In the genomic region with DNA sequence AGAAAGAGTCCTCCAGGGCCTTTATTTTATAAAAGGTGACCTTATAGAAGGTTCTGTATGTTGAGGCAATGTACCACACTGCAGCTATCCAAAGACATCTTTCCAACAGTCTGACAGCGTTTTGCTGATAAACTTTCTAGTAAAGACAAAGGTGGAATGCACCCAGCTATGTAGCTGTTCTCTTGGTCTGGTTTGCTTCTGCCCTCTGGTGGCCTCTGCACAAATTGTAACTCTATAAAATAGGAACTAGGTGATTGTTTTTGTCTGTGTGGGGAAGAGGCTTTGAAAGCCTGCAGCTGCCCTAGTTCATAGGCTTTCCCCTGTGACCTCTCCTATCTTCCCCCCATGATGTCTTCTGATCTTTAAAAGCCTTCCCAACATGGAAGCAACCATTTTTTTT, we compare ENCODE assay signal across 8 mouse cellular contexts. TPM values are rescaled to one million over a fixed set of nuclear protein-coding genes. Genes with fewer than 3 reads are reported as not detected.
DNase-seq lines count a peak whose midpoint lies in the region; ATAC-seq and TF ChIP-seq lines count a peak whose summit lies in the region.

No protein-coding gene starts in this region.

- peak; percentile 25; the same call in 1 of the 2 replicates for ATAC-seq in kidney, postnatal 0 days (replicated peaks; ENCODE audit: low FRiP score, low read depth)

- H3K4me1 ChIP-seq in kidney, postnatal 0 days (replicated peaks; ENCODE audit: insufficient read depth, low read length), result no peaks in the 10 kb centered on the region

- no peaks in the 10 kb centered on the region for H3K36me3 ChIP-seq in C2C12 (ENCODE audit: control insufficient read depth, insufficient read depth)
- H3K36me3 ChIP-seq in kidney, postnatal 0 days (ENCODE audit: insufficient read depth, low read length), result no peaks in the 10 kb centered on the region

- peak; percentile 86 for DNase-seq in adipocyte (ENCODE audit: low spot score)
- DNase-seq in embryo, embryonic 11 days, result peak; percentile 73
- peak; percentile 36 to 58 for DNase-seq in heart, adult 9 months (ENCODE audit: low spot score in 2 of 2)
- peak; percentile 83 for DNase-seq in kidney, postnatal 0 days (ENCODE audit: low spot score)
- peak; percentile 49 for DNase-seq in liver
- DNase-seq in naive thymus-derived CD4-positive, alpha-beta T cell, adult 2 months (ENCODE audit: low read depth), result peak; percentile 46
- peak; percentile 12 for DNase-seq in testis, postnatal 14 days (ENCODE audit: low spot score)

- H3K79me2 ChIP-seq in C2C12 (ENCODE audit: control insufficient read depth, insufficient read depth), result no peaks in the 10 kb centered on the region

- no peaks in the 10 kb centered on the region for H3K27me3 ChIP-seq in C2C12 (ENCODE audit: control insufficient read depth, insufficient read depth, insufficient read length)
- H3K27me3 ChIP-seq in kidney, postnatal 0 days (ENCODE audit: insufficient read depth, low read length), result no peaks in the 10 kb centered on the region

- H3ac ChIP-seq in C2C12 (ENCODE audit: control insufficient read depth, insufficient read length, low read depth), result no peak overlapping the region

- WGBS in kidney, postnatal 0 days, result 13% methylated on average over 1 of the region's 1 CpGs

- no peak overlapping the region for H3K27ac ChIP-seq in kidney, postnatal 0 days

- H3K9ac ChIP-seq in kidney, postnatal 0 days (ENCODE audit: low read depth, low read length), result no peak overlapping the region

- H3K4me2 ChIP-seq in kidney, postnatal 0 days (ENCODE audit: low read length), result no peak overlapping the region

- H3K4me3 ChIP-seq in C2C12 (ENCODE audit: insufficient read depth, poor library complexity, severe bottlenecking), result no peak overlapping the region
- no peak overlapping the region for H3K4me3 ChIP-seq in kidney, postnatal 0 days (replicated peaks; ENCODE audit: low read depth, low read length)

- H3K9me3 ChIP-seq in kidney, postnatal 0 days (replicated peaks; ENCODE audit: low read length), result no peaks in the 10 kb centered on the region

- no peaks in the 10 kb centered on the region for H3K79me3 ChIP-seq in C2C12 (ENCODE audit: low read depth)

- peak; percentile 30 for TF ChIP-seq CTCF in C2C12 (IDR thresholded peaks at IDR 0.05; ENCODE audit: control insufficient read depth, insufficient read depth, insufficient read length)
- peak; percentile 89 for TF ChIP-seq CTCF in kidney, postnatal 0 days (IDR thresholded peaks at IDR 0.05; ENCODE audit: low read depth)

TF ChIP-seq in C2C12, 6 proteins besides CTCF, POLR2A, EP300 and RAD21:
- TF ChIP-seq CEBPB (IDR thresholded peaks at IDR 0.05; ENCODE audit: low read depth) (no peak), FOSL1 (IDR thresholded peaks at IDR 0.05; ENCODE audit: insufficient read depth, low read length, poor library complexity, severe bottlenecking) (no peak), MAX (IDR thresholded peaks at IDR 0.05) (no peak), MYOD1 (IDR thresholded peaks at IDR 0.05; ENCODE audit: control insufficient read depth, insufficient read length, low read depth) (no peak), MYOG (IDR thresholded peaks at IDR 0.05; ENCODE audit: control insufficient read depth, extremely low read depth, insufficient read length) (no peak), USF1 (IDR thresholded peaks at IDR 0.05; ENCODE audit: low read depth) (no peak)

RNA-seq across cellular contexts. Expression of a gene that starts 59.7 kb away (rescaled TPM):
- polyA plus RNA-seq in C2C12 (2012; fragmentation: generic; extraction: Trizol), result not detected
- polyA plus RNA-seq in kidney, postnatal 0 days (2015; fragmentation: Nextera tagmentation; extraction: Ambion mirVana), result 0.04 and 0.13 TPM in 2 replicates

Comparison
In these comparisons a context has a peak if more than half of its experiments do, and no peak if none do; other contexts are left out.
1. DNase-seq: peak in every context shown above with its lines; median percentile 86 in adipocyte; 83 in kidney, postnatal 0 days; 73 in embryo, embryonic 11 days; 49 in liver; 47 in heart, adult 9 months; 46 in naive thymus-derived CD4-positive, alpha-beta T cell, adult 2 months; 12 in testis, postnatal 14 days.